Mouse (Mus musculus) duodenum, adult 2 months (tissue): ENCODE results near the gene Slc24a5. TPM values are rescaled to one million over a fixed set of nuclear protein-coding genes. Genes with fewer than 3 reads are reported as not detected.

ENCODE experiments used
- polyA plus RNA-seq: library from polyadenylated mRNA; depleted of rRNA; stranded (reverse); fragments of >200 nt; gene quantifications from 2 replicates; pipeline ENCODE4 v1.2.3, GENCODE M21; 2012; ENCODE audit warnings: low replicate concordance; rRNA removed

Gene Slc24a5
- polyA plus RNA-seq: 0.13 and 0.18 TPM in 2 replicates

DNA sequence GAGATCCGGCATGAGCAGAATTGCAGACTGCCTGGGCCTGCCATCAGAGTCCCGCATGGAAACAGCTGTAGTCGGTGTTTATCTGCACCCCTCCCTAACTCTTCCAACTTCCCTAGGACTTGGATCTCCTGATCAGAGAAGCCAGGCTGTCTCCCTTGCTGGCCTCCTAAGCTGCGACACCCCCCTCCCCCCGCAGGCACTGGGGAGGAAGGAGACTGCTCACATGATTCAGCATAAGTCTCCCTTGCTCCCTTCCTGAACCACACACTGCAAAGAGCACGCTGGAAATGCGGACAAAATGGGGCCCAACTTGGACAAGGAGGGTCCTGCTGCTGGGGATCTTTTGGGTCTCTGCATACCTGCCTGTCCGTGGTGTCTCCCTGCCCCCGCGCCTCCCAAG lies at the start of gene Slc24a5:
Gene Slc24a5, plus strand, starts transcription at position 231 of the 400 bp plus-strand sequence.

DNA sequence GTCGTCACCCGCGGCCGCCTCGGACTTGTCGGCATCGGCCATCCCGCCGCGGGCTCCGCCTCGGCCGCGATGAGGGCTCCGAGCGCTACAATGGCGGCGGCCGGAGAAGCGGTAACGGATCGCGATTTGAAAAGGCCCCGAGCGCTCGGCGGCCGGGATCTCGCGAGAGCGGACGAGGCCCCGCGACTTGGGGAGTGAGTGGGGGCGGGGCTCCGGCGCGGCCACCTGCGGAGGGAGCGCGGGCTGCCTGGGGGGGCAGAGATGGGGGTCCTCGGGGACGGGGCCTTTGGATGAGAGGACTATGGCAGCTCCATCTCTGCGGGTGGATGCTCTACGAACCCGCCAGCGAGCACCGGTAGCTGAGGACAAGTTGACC lies 55.5 kb downstream of the Slc24a5 start, which contains the start of gene Myef2:
Gene Myef2, minus strand, starts transcription at position 185 of the 376 bp plus-strand sequence.

DNA sequence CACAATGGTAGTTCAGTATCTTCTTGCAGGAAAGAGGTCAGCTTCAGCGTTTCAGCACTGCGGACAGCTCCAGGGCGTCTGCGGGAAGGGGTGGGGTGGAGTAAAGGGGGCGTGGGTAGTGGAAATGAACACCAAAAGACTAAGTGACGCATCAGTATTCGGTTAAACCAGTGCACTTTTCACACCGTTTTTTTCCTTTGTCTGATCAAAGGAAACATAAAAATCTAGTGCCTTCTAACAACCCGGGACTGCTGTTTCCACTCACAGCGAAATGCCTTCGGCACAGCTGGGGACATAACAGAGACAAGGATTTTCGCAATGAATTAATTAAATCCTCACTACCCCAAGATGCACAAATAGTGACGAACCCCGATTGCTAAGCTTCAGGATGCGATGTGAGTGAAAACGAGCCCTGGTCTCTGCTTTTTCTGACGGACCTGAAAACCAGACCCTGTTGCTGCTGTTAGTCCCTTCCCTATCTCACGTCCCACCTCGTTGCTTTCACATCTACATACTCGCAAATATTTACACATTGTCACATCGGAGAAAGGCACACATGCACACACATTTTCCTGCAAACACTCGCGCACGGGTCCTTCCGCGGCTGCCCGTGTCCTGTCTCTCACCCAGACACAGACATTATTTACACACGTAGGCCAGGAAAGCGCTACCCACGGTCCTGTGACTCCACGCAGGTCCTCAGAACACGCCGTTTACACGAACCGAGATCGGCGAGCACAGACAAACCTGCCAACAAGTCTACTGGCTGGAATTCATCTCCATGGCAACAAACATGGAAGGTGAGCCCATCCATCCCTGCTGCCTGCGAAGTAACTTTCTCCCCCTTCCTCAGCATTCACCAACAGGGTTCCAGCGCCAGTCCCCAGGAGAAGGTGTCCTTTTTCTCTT lies 68.2 kb downstream of the Slc24a5 start, which contains the start of gene Ctxn2:
Gene Ctxn2, plus strand, starts transcription at position 790 of the 909 bp plus-strand sequence.

Other genes with a start within 250 kb of the Slc24a5 start
- 1.6 and 4.7 TPM in 2 replicates for gene Myef2, start 55.5 kb downstream of the Slc24a5 start, polyA plus RNA-seq
- not detected in 2 replicates for gene Ctxn2, start 68.6 kb downstream of the Slc24a5 start, polyA plus RNA-seq
- not detected in 2 replicates for gene Slc12a1, start 84.4 kb downstream of the Slc24a5 start, polyA plus RNA-seq
- 17.0 and 24.4 TPM in 2 replicates for gene Dut, start 179.1 kb downstream of the Slc24a5 start, polyA plus RNA-seq